Mouse (Mus musculus): ENCODE data around the gene Tulp4.

DNA sequence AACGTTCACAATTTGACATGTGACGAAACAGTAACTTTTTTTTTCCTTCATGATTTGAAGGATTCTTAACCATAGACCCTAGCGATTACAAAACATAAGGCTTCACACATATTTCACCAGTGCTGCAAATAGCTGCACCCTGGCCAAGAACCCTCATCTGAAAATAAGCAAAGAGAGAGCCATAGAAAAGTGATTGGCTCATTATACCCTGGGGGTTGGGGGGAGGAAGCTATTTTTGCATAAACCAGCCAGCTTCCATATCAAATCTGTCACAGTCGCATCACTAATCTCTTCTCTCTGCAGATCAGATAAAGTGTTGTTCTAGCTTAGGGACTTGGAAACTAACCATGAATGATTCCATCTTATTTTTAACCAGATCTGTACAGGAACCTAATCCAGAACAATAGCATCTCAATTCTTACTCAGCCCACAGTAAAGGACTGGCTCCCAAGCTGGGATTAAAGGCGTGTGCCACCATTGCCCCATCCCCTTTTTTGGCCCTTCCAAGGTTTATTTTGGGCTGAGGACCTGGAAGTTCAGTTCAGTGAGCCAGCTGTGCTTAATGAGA, 22.8 kb upstream of the Tulp4 start:
- TF ChIP-seq CTCF (IDR thresholded peaks at IDR 0.05; ENCODE audit: low read depth) (no peak), EP300 (IDR thresholded peaks at IDR 0.05; ENCODE audit: low read depth) (no peak)
